Mouse (Mus musculus): ENCODE results near the gene Caprin2.
A peak's percentile ranks its signal among the peaks of the same experiment; 100 is the strongest.
"Not testable (repeated sequence)": the region's sequence is repeated elsewhere in the genome, so short reads cannot be mapped to it uniquely, and the experiment has no call there.

The Caprin2 gene

GRCm38 (mm10) chr6:148895773-148896506, at the start of gene Caprin2:
Gene Caprin2 (minus strand): TSS chr6:148896237.
- peak; percentile 51 for DNase-seq (ENCODE audit: low spot score)

GRCm38 (mm10) chr6:148944767-148945508, 48.9 kb upstream of the Caprin2 start:
- DNase-seq (ENCODE audit: low spot score) = no peak

GRCm38 (mm10) chr6:148944344-148944766, 48.3 kb upstream of the Caprin2 start:
- no peak for DNase-seq (ENCODE audit: low spot score)

- DNase-seq (ENCODE audit: low spot score) = no peak
Observed at GRCm38 (mm10) chr6:148943695-148944094, 47.7 kb upstream of the Caprin2 start.

- DNase-seq (ENCODE audit: low spot score) = no peak
Observed at GRCm38 (mm10) chr6:148942406-148942805, 46.4 kb upstream of the Caprin2 start.

- no peak for DNase-seq (ENCODE audit: low spot score)
Observed at GRCm38 (mm10) chr6:148941880-148942279, 45.8 kb upstream of the Caprin2 start.

GRCm38 (mm10) chr6:148940383-148940782, 44.3 kb upstream of the Caprin2 start:
- not testable (repeated sequence) for DNase-seq (ENCODE audit: low spot score)

GRCm38 (mm10) chr6:148937693-148938092, 41.7 kb upstream of the Caprin2 start:
- no peak for DNase-seq (ENCODE audit: low spot score)

GRCm38 (mm10) chr6:148934961-148935590, 39.0 kb upstream of the Caprin2 start:
- no peak for DNase-seq (ENCODE audit: low spot score)

- DNase-seq (ENCODE audit: low spot score) = no peak
Observed at GRCm38 (mm10) chr6:148931281-148931680, 35.2 kb upstream of the Caprin2 start.

- no peak for DNase-seq (ENCODE audit: low spot score)
Observed at GRCm38 (mm10) chr6:148918841-148919398, 22.9 kb upstream of the Caprin2 start.

GRCm38 (mm10) chr6:148917672-148918071, 21.6 kb upstream of the Caprin2 start:
- DNase-seq (ENCODE audit: low spot score) = no peak

GRCm38 (mm10) chr6:148916817-148917216, 20.8 kb upstream of the Caprin2 start:
- no peak for DNase-seq (ENCODE audit: low spot score)

GRCm38 (mm10) chr6:148913938-148914337, 17.9 kb upstream of the Caprin2 start:
- no peak for DNase-seq (ENCODE audit: low spot score)

- DNase-seq (ENCODE audit: low spot score) = not testable (repeated sequence)
Observed at GRCm38 (mm10) chr6:148911906-148912305, 15.9 kb upstream of the Caprin2 start.

GRCm38 (mm10) chr6:148906958-148907357, 10.9 kb upstream of the Caprin2 start:
- no peak for DNase-seq (ENCODE audit: low spot score)

GRCm38 (mm10) chr6:148902728-148903127, 6.7 kb upstream of the Caprin2 start:
- no peak for DNase-seq (ENCODE audit: low spot score)

GRCm38 (mm10) chr6:148896507-148896851, 442 bp upstream of the Caprin2 start:
- DNase-seq (ENCODE audit: low spot score) = no peak

- DNase-seq (ENCODE audit: low spot score) = no peak
Observed at GRCm38 (mm10) chr6:148894888-148895772, 907 bp downstream of the Caprin2 start.

GRCm38 (mm10) chr6:148873911-148874310, 22.1 kb downstream of the Caprin2 start:
- no peak for DNase-seq (ENCODE audit: low spot score)

GRCm38 (mm10) chr6:148845629-148846028, 50.4 kb downstream of the Caprin2 start:
- no peak for DNase-seq (ENCODE audit: low spot score)

GRCm38 (mm10) chr6:148841760-148842159, 54.3 kb downstream of the Caprin2 start:
- no peak for DNase-seq (ENCODE audit: low spot score)

Data from urinary bladder, postnatal 10 days (tissue).